Mouse (Mus musculus) heart, embryonic 16.5 days (tissue): ENCODE measurements around the gene Ermap. TPM values are rescaled to one million over a fixed set of nuclear protein-coding genes. Genes with fewer than 3 reads are reported as not detected.
A peak's percentile ranks its signal among the peaks of the same experiment; 100 is the strongest.

Experiments used
- ATAC-seq: fragments of 200-750 bp; cut with Nextera tagmentation; replicated peaks from 2 replicates; pipeline ENCODE4 v1.8.0; 2017; ENCODE audit warnings: moderate number of reproducible peaks; ENCODE audit not compliant: insufficient read depth, low FRiP score; ENCODE audit errors: extremely low read depth
- H3K27ac ChIP-seq: fragments of 300-500 bp; sonication (generic); 2 replicates; pipeline ENCODE4 v1.5.1; 2014; ENCODE audit warnings: mild to moderate bottlenecking, low read length, control low read depth, moderate library complexity
- H3K27me3 ChIP-seq: fragments of 300-500 bp; sonication (generic); 2 replicates; pipeline ENCODE4 v1.6.1; 2014; ENCODE audit warnings: low read length, mixed read lengths; ENCODE audit not compliant: control insufficient read depth, insufficient read depth
- H3K36me3 ChIP-seq: fragments of 300-500 bp; sonication (generic); 2 replicates; pipeline ENCODE4 v1.6.1; 2014; ENCODE audit not compliant: control insufficient read depth, insufficient read depth
- H3K4me1 ChIP-seq: fragments of 300-500 bp; sonication (generic); 2 replicates; pipeline ENCODE4 v1.6.1; 2014; ENCODE audit warnings: low read length, mixed read lengths; ENCODE audit not compliant: control insufficient read depth, insufficient read depth
- H3K4me2 ChIP-seq: fragments of 300-500 bp; sonication (generic); 2 replicates; pipeline ENCODE4 v1.6.1; 2014; ENCODE audit warnings: low read depth, mild to moderate bottlenecking, control low read depth, low read length
- H3K4me3 ChIP-seq: fragments of 300-500 bp; sonication (generic); 2 replicates; pipeline ENCODE4 v1.5.1; 2014; ENCODE audit warnings: mild to moderate bottlenecking, control low read depth, low read length
- H3K9ac ChIP-seq: fragments of 300-500 bp; sonication (generic); 2 replicates; pipeline ENCODE4 v1.6.1; 2014; ENCODE audit warnings: low read length, control low read depth
- H3K9me3 ChIP-seq: fragments of 300-500 bp; sonication (generic); replicated peaks from 2 replicates; pipeline ENCODE4 v1.6.1; 2016; ENCODE audit warnings: low read length; ENCODE audit not compliant: control insufficient read depth
- WGBS: fragments of 180-500 bp; shearing (Covaris S2); extraction: QIAGEN DNeasy Blood & Tissue Kit; methylation state at CpG from one replicate; pipeline ENCODE4 v1.1.7; 2014; 5-methylcytosine and 5-hydroxymethylcytosine counted together
- polyA plus RNA-seq: library from polyadenylated mRNA; unstranded; fragments of >200 nt; fragmentation: Nextera tagmentation; extraction: Ambion mirVana; gene quantifications from 2 replicates; pipeline ENCODE4 v1.2.1, GENCODE M21; 2015

The Ermap gene
- polyA plus RNA-seq, 1 experiment from 2014 or later = 0.88 TPM

- H3K9me3 ChIP-seq = no peaks in the 10 kb centered on the region
- no peak for ATAC-seq
- H3K4me2 ChIP-seq = no peak overlapping the region
- no peak overlapping the region for H3K27ac ChIP-seq
- no peaks in the 10 kb centered on the region for H3K4me1 ChIP-seq
- H3K36me3 ChIP-seq = peaks cover 38% of the 10 kb centered on the region
- 88% methylated on average over 3 of the region's 3 CpGs for WGBS
- H3K27me3 ChIP-seq = no peaks in the 10 kb centered on the region
- no peak overlapping the region for H3K9ac ChIP-seq
- no peak overlapping the region for H3K4me3 ChIP-seq
These were observed 34.7 kb upstream of the Ermap start for GRCm38 (mm10) chr4:119224534-119224933.

- Histone ChIP-seq H3K36me3 (peaks cover 38% of the 10 kb centered on the region), H3K4me1 (no peaks in the 10 kb centered on the region), H3K9ac (no peak overlapping the region), H3K4me3 (no peak overlapping the region), H3K4me2 (no peak overlapping the region), H3K9me3 (no peaks in the 10 kb centered on the region), H3K27ac (no peak overlapping the region), H3K27me3 (no peaks in the 10 kb centered on the region)
- no peak; the same call in 1 of the 2 replicates for ATAC-seq
- WGBS = 86% methylated on average over 1 of the region's 1 CpGs
These were observed 33.9 kb upstream of the Ermap start for GRCm38 (mm10) chr4:119223696-119224095.

GRCm38 (mm10) chr4:119218169-119218568 lies 28.4 kb upstream of the Ermap start, which contains the start of gene Tmem269:
TSS of gene Tmem269 (minus strand) at chr4:119218217.
- H3K9ac ChIP-seq = no peak within 1 kb of the TSS
- H3K27me3 ChIP-seq = no peaks in the 10 kb centered on the region
- H3K27ac ChIP-seq = no peak within 1 kb of the TSS
- H3K4me1 ChIP-seq = peaks cover 11% of the 10 kb centered on the region
- no peak within 1 kb of the TSS for H3K4me3 ChIP-seq
- 11% methylated on average over 11 of the region's 11 CpGs for WGBS
- no peaks in the 10 kb centered on the region for H3K36me3 ChIP-seq
- no peaks in the 10 kb centered on the region for H3K9me3 ChIP-seq
- no peak for ATAC-seq
- no peak within 1 kb of the TSS for H3K4me2 ChIP-seq

GRCm38 (mm10) chr4:119216667-119217066 lies 26.9 kb upstream of the Ermap start:
- whole genome bisulfite sequencing = 54% methylated on average over 8 of the region's 8 CpGs
- H3K4me2 ChIP-seq = no peak overlapping the region
- ATAC-seq = peak; percentile 73; the same call in 1 of the 2 replicates
- H3K27ac ChIP-seq = no peak overlapping the region
- no peaks in the 10 kb centered on the region for H3K27me3 ChIP-seq
- no peaks in the 10 kb centered on the region for H3K36me3 ChIP-seq
- no peak overlapping the region for H3K9ac ChIP-seq
- no peaks in the 10 kb centered on the region for H3K9me3 ChIP-seq
- H3K4me3 ChIP-seq = no peak overlapping the region
- peaks cover 11% of the 10 kb centered on the region for H3K4me1 ChIP-seq

- H3K4me3 ChIP-seq = no peak overlapping the region
- no peaks in the 10 kb centered on the region for H3K9me3 ChIP-seq
- 19% methylated on average over 8 of the region's 8 CpGs for WGBS
- H3K36me3 ChIP-seq = peaks cover 6% of the 10 kb centered on the region
- no peaks in the 10 kb centered on the region for H3K27me3 ChIP-seq
- H3K4me1 ChIP-seq = no peaks in the 10 kb centered on the region
- no peak overlapping the region for H3K9ac ChIP-seq
- 0 out of 2 replicates have a peak, but pooled peaks have one; percentile 28 for ATAC-seq
- H3K27ac ChIP-seq = no peak overlapping the region
- no peak overlapping the region for H3K4me2 ChIP-seq
These were observed 14.9 kb upstream of the Ermap start for GRCm38 (mm10) chr4:119204672-119205071.

- Histone ChIP-seq H3K27me3 (no peaks in the 10 kb centered on the region), H3K4me2 (no peak overlapping the region), H3K9me3 (no peaks in the 10 kb centered on the region), H3K27ac (no peak overlapping the region), H3K4me3 (no peak overlapping the region), H3K9ac (no peak overlapping the region), H3K36me3 (peaks cover 8% of the 10 kb centered on the region), H3K4me1 (peaks cover 13% of the 10 kb centered on the region; the same call in 1 of the 2 replicates)
- WGBS = 79% methylated on average over 6 of the region's 6 CpGs
- ATAC-seq = no peak
These were observed 8.3 kb upstream of the Ermap start for GRCm38 (mm10) chr4:119198105-119198504.

- H3K4me1 ChIP-seq = peaks cover 13% of the 10 kb centered on the region; the same call in 1 of the 2 replicates
- H3K27me3 ChIP-seq = no peaks in the 10 kb centered on the region
- H3K9ac ChIP-seq = peak overlapping the region; percentile 87
- ATAC-seq = peak; percentile 12; the same call in 1 of the 2 replicates
- peaks cover 2% of the 10 kb centered on the region for H3K36me3 ChIP-seq
- peak overlapping the region; percentile 76 for H3K4me2 ChIP-seq
- 10% methylated on average over 16 of the region's 18 CpGs for WGBS
- H3K9me3 ChIP-seq = no peaks in the 10 kb centered on the region
- peak overlapping the region; percentile 86 for H3K4me3 ChIP-seq
- H3K27ac ChIP-seq = peak overlapping the region; percentile 68
These were observed 5.9 kb upstream of the Ermap start for GRCm38 (mm10) chr4:119195582-119196320.

DNA sequence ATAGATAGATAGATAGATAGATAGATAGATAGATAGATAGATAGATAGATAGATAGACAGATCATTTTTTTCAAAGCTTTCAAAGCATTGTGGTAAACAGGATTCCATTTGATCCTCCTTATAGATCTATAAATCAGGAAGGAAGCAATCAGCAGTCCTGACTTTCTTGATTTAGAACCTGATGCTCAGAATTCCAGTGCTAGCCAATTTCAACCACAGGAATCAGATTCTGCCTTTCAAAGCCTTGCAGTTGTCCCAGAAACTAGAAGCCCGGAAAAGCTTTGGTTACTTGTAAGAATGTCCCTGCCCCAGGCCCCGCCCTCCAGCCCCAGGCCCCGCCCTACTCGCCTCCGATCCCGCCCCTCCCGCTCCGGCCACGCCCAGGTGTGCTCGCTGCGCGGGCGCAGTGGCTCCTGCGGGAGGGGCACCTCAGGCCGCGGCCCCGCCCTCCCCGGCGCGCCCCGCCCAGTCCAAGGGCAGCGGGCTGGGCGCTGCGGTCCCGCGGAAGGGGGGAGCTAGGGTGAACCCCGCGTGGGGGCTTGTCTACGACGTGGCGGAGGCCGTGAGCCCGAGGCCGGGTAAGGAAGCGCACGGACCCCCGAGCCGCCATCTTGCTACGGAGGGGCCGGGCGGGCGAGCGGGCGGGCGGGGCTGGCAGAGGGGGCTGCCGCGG lies 5.2 kb upstream of the Ermap start, which contains the start of gene Svbp:
Gene Svbp (plus strand): TSS at position 398 of the 673 bp plus-strand sequence.
- under 1% methylated on average over 33 of the region's 47 CpGs for WGBS
- H3K27me3 ChIP-seq = no peaks in the 10 kb centered on the region
- H3K4me2 ChIP-seq = peak within 1 kb of the TSS; percentile 76
- peak; percentile 95 for ATAC-seq
- H3K36me3 ChIP-seq = peaks cover 2% of the 10 kb centered on the region; the same call in 1 of the 2 replicates
- H3K9ac ChIP-seq = peak within 1 kb of the TSS; percentile 87
- peaks cover 13% of the 10 kb centered on the region; the same call in 1 of the 2 replicates for H3K4me1 ChIP-seq
- peak within 1 kb of the TSS; percentile 86 for H3K4me3 ChIP-seq
- H3K9me3 ChIP-seq = no peaks in the 10 kb centered on the region
- H3K27ac ChIP-seq = peak within 1 kb of the TSS; percentile 68

DNA sequence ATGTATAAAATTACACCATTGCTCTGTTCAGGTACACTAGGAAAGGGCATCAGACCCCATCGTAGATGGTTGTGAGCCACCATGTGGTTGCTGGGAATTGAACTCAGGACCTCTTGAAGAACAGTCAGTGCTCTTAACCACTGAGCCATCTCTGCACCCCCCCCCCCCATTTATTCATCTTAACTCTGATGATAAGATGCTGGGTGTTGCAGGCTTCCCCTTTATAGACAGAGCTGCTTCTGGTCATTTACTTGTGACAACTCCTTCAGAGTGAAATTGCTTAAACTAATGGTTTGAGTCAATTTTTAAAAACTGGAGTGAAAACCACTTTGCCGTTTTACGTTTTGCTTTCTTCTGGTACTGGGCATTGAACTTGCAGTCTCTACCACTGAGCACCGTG lies 2.9 kb upstream of the Ermap start:
- Histone ChIP-seq H3K4me1 (peaks cover 13% of the 10 kb centered on the region; the same call in 1 of the 2 replicates), H3K9me3 (no peaks in the 10 kb centered on the region), H3K27ac (no peak overlapping the region), H3K4me3 (no peak overlapping the region), H3K9ac (no peak overlapping the region), H3K27me3 (no peaks in the 10 kb centered on the region), H3K36me3 (no peaks in the 10 kb centered on the region), H3K4me2 (no peak overlapping the region)
- ATAC-seq = no peak
- 84% methylated on average over 4 of the region's 4 CpGs for WGBS
